Mouse (Mus musculus): ENCODE measurements around the gene Scarb2.

DNA sequence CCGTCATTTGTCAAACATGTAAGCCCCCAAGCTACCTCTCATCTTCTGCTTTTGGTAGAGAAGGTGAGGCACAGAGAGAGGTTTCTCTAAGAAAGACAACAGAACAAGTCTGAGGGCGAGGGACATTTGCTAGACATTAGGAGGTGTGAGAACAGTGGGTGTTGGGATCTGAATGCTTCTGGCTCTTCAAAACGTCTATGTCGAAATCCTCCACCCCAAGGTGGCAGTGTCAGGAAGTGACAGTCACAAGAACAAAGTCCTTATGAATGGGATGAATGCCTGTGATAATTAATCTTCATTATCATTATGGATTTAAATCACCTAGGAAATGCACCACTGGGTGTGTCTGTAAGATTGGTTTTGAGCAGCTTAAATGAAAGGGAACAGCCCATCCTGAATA lies 11.3 kb downstream of the Scarb2 start:
- TF ChIP-seq CTCF (conservative IDR thresholded peaks at IDR 0.05; ENCODE audit: low read length) (no peak), POU5F1 (IDR thresholded peaks at IDR 0.05; ENCODE audit: borderline replicate concordance, low read length) (no peak)

Measured in E14TG2a.4 (cell line).